Mouse (Mus musculus) lung, embryonic 15.5 days (tissue): Measurements from ENCODE around the gene Slit3. TPM values are rescaled to one million over a fixed set of nuclear protein-coding genes. Genes with fewer than 3 reads are reported as not detected.

Source experiments
- ATAC-seq: fragments of 200-750 bp; cut with Nextera tagmentation; 2 replicates; pipeline ENCODE4 v1.8.0; 2017; ENCODE audit warnings: moderate number of reproducible peaks, borderline replicate concordance; ENCODE audit not compliant: low FRiP score, low TSS enrichment; ENCODE audit errors: extremely low read depth
- H3K27ac ChIP-seq: fragments of 300-500 bp; sonication (generic); 2 replicates; pipeline ENCODE4 v1.5.1; 2015; ENCODE audit warnings: moderate library complexity, mild to moderate bottlenecking, inconsistent platforms
- H3K27me3 ChIP-seq: fragments of 300-500 bp; sonication (generic); 2 replicates; pipeline ENCODE4 v1.6.1; 2015; ENCODE audit warnings: inconsistent platforms
- H3K36me3 ChIP-seq: fragments of 300-500 bp; sonication (generic); 2 replicates; pipeline ENCODE4 v1.6.1; 2015; ENCODE audit warnings: inconsistent platforms
- H3K4me1 ChIP-seq: fragments of 300-500 bp; sonication (generic); 2 replicates; pipeline ENCODE4 v1.6.1; 2015; ENCODE audit warnings: inconsistent platforms
- H3K4me2 ChIP-seq: fragments of 300-500 bp; sonication (generic); 2 replicates; pipeline ENCODE4 v1.6.1; 2015; ENCODE audit warnings: inconsistent platforms, mild to moderate bottlenecking, moderate library complexity
- H3K4me3 ChIP-seq: fragments of 300-500 bp; sonication (generic); 2 replicates; pipeline ENCODE4 v1.5.1; 2015; ENCODE audit warnings: mild to moderate bottlenecking, inconsistent platforms
- H3K9ac ChIP-seq: fragments of 300-500 bp; sonication (generic); 2 replicates; pipeline ENCODE4 v1.6.1; 2015; ENCODE audit warnings: inconsistent platforms
- H3K9me3 ChIP-seq: fragments of 300-500 bp; sonication (generic); 2 replicates; pipeline ENCODE4 v1.6.1; 2016; ENCODE audit warnings: inconsistent platforms
- WGBS: fragments of 180-500 bp; shearing (Covaris S2); methylation state at CpG from one replicate; pipeline ENCODE4 v1.1.7; 2015; 5-methylcytosine and 5-hydroxymethylcytosine counted together
- polyA plus RNA-seq: library from polyadenylated mRNA; unstranded; fragments of >200 nt; fragmentation: Nextera tagmentation; extraction: Ambion mirVana; gene quantifications from 2 replicates; pipeline ENCODE4 v1.2.1, GENCODE M21; 2015

Gene Slit3
- polyA plus RNA-seq, 1 experiment from 2014 or later, result 21.4 TPM

DNA sequence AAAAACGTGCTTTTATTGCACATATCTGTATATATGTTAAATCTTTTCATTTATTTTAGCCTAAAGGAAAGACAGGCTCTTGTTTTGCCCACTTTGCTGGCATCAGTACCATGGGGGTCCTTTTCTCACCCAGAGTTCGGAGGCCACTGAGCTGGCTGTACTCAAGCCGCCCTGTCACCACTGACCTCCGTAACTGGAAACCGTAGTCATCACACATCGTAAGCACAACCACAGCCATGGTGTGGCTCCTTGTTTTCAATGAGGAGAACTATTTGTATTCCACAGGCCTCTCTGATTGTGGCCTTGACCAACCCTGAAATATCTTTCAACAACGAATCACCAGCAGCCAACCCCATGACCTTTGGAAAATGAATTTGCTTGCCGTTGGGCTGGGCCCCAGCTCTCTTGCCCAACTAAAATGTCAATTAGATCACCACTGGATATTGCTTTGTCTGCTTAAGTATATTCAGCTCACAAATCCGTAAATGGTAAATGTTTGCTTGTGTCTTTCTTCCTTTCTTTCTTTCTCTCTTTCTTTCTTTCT lies 405.3 kb downstream of the Slit3 start:
- H3K27ac ChIP-seq, result no peak overlapping the region
- WGBS, result 68% methylated on average over 9 of the region's 9 CpGs
- no peaks in the 10 kb centered on the region for H3K36me3 ChIP-seq
- ATAC-seq, result no peak
- H3K27me3 ChIP-seq, result 0 out of 2 replicates have a peak, but pooled peaks cover 4% of the 10 kb centered on the region
- no peak overlapping the region for H3K4me3 ChIP-seq
- no peaks in the 10 kb centered on the region for H3K9me3 ChIP-seq
- H3K9ac ChIP-seq, result no peak overlapping the region
- H3K4me1 ChIP-seq, result no peaks in the 10 kb centered on the region
- no peak overlapping the region for H3K4me2 ChIP-seq

DNA sequence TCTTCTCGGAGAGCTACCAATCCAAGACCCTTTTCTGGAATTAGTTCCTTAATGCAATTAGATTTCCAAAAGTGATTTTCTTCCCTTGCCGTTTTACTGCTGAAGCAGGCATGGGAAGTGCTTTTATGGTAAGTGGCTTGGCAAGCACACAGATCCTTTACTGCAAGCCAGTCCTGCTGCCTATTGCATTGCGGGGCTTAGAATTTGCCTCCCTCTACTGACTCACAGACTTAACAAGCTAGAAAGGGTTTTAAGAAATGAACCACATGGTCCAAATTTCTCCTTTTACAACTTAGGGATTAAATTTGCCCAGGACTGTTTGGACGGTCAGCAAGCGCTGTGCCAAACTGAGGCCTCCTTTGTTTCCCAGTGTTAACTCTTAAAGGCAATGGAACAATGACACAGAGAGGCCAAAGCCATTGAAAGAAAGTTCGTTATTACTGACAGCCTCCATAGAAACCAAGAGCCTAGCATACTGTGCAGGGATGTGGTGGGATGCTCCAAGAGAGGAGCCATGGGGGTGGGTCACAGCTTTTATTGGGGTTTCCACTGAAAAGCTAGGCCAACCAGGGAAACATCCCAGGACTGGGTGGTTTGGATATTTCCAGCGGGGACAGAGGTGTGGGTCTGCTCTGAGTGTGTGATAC lies 406.9 kb downstream of the Slit3 start:
- Histone ChIP-seq H3K4me3 (no peak overlapping the region), H3K36me3 (no peaks in the 10 kb centered on the region), H3K9me3 (no peaks in the 10 kb centered on the region), H3K27me3 (0 out of 2 replicates have a peak, but pooled peaks cover 4% of the 10 kb centered on the region), H3K4me1 (no peaks in the 10 kb centered on the region), H3K27ac (no peak overlapping the region), H3K4me2 (no peak overlapping the region), H3K9ac (no peak overlapping the region)
- WGBS, result 67% methylated on average over 7 of the region's 7 CpGs
- no peak for ATAC-seq

DNA sequence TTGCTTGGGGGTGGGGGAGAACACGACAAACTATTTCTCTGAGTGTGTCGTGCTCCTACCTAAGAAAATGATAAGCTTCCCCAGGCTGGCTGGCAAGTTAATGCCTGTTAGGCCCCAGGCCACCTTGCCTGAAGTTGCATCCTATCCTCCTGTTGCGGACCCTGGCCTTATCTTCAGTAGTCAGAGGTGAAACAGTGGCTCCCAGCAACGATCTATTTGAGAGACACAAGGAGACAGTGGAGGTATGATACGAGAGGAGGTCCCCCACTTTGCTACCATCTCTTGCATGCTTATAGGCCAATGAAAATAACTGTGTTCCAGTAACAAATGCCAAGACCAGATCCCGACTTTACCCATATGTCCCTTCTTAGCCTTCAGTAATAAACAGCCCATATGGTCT lies 414.0 kb downstream of the Slit3 start:
- H3K4me3 ChIP-seq, result no peak overlapping the region
- no peak overlapping the region for H3K27ac ChIP-seq
- peaks cover 4% of the 10 kb centered on the region; the same call in 1 of the 2 replicates for H3K27me3 ChIP-seq
- no peaks in the 10 kb centered on the region for H3K36me3 ChIP-seq
- H3K9ac ChIP-seq, result no peak overlapping the region
- no peaks in the 10 kb centered on the region for H3K4me1 ChIP-seq
- no peaks in the 10 kb centered on the region for H3K9me3 ChIP-seq
- 68% methylated on average over 6 of the region's 6 CpGs for WGBS
- H3K4me2 ChIP-seq, result no peak overlapping the region
- no peak for ATAC-seq

DNA sequence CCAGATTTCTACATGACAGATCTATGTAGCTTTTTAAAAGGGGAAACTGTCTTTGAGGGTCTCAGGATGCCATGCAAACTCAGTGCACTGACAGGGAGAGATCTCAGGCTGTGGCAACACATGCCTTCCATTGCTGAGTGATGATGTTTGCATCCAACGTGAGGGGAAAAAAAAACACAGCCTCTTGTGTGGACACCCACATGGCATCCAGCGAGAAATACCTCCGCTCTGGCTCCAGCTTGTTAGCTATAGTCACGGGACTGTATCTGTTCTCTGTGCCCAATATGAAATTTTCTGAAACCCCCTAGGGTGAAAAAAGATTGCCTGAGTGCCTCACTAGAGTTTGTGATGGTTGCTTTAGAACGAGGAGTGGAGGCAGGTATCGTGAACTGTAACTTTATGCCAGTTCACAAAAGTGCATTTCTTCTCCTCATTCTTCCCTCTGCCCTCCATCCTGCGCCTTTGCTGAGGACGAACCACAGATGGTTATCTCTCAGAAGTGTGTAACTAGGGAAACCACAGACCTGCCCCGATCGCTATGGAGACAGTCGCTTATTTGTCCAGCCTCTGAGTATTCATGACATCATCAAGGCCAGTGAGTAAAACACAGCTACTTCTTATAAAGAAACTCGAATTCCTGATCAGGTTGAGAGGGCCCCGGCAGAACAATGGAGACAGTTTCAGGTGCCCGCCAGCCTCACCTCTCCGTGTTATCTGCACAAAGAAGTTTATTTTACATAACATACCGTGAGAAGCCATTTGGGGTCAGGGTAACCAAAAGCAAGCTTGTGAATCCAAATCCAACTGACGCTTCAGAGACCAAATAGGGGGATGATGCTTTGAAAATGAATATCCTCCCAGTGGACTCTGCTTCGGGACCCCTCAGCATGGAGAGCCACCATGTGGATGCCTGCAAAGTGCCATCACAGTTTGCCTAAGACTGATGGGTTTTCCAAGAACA lies 416.4 kb downstream of the Slit3 start:
- no peak overlapping the region for H3K4me2 ChIP-seq
- no peak for ATAC-seq
- H3K36me3 ChIP-seq, result no peaks in the 10 kb centered on the region
- peaks cover 4% of the 10 kb centered on the region; the same call in 1 of the 2 replicates for H3K27me3 ChIP-seq
- no peak overlapping the region for H3K27ac ChIP-seq
- 28% methylated on average over 18 of the region's 18 CpGs for WGBS
- H3K4me3 ChIP-seq, result no peak overlapping the region
- no peaks in the 10 kb centered on the region for H3K9me3 ChIP-seq
- H3K9ac ChIP-seq, result no peak overlapping the region
- H3K4me1 ChIP-seq, result no peaks in the 10 kb centered on the region

DNA sequence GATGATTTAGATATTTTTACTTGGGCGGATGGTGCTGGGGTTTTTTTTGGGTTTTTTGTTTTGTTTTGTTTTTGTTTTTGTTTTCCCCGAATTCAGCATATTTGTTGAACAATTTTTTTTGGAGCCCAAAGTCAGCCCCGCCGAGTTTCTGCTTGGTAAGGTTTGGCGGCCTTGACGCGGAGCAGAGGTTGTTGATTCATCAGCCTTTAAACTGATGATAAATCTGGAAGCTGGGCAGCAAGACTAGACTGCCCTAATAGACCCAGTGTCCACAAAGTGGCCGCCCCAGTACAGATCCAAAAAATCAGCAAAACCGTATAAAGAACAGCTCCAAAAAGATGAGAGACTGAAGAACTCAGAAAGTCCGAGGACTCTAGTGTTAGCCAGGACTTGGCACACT lies 421.7 kb downstream of the Slit3 start:
- H3K9me3 ChIP-seq, result no peaks in the 10 kb centered on the region
- WGBS, result 75% methylated on average over 10 of the region's 10 CpGs

DNA sequence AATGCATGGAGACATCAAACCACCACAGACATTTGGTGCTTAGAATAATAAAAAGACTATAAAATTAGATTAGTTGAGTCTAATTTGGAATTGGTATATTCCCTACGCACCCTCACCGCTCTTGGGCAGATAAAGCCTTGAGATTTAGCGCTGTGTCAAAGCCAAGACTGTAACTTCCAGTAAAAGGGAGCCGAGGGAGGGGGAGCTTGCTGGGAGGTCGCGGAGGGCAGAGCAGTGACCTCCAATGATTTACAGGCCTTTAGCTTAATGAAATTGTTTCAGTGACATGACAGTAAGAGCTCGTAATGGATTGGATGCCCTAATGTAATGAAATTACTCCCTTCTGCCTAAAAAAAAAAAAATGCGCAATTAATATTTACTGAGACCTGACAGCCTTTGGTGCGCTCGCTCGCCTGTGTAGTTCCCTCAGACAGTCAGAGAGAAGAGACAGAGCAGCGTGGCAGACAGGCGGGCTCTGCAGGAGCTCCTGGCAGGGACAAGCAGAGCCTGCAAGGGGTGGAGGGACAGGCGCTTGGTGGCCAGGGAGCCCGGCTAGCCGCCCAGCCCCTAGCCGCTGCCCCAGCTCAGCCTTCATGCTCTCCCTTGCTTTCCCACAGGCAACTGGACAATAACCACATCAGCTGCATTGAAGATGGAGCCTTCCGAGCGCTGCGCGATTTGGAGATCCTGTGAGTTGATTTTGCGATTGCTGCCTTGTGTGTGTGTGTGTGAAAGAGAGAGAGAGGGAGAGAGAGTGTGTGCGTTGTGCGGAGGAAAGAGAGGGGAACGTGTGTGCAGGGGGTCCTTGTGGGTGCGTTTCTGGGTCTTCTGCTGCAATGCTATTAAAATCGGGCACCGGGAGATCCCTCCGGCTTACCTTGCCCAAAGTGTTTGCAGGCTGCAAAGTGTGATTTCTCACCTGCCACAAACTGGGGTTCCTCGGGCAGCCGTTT lies 423.4 kb downstream of the Slit3 start:
- Histone ChIP-seq H3K36me3 (no peaks in the 10 kb centered on the region), H3K4me3 (no peak overlapping the region), H3K9me3 (no peaks in the 10 kb centered on the region), H3K27ac (no peak overlapping the region), H3K9ac (no peak overlapping the region), H3K4me2 (0 out of 2 replicates have a peak overlapping the region, but pooled peaks have one; percentile 11), H3K27me3 (peaks cover 50% of the 10 kb centered on the region), H3K4me1 (no peaks in the 10 kb centered on the region)
- WGBS, result 27% methylated on average over 31 of the region's 31 CpGs
- no peak for ATAC-seq

More for the DNA sequence above, 421.7 kb downstream of the Slit3 start:
- Histone ChIP-seq H3K9ac (no peak overlapping the region), H3K36me3 (no peaks in the 10 kb centered on the region), H3K27ac (no peak overlapping the region), H3K4me2 (no peak overlapping the region), H3K27me3 (peaks cover 46% of the 10 kb centered on the region), H3K4me1 (no peaks in the 10 kb centered on the region), H3K4me3 (no peak overlapping the region)
- ATAC-seq, result no peak

DNA sequence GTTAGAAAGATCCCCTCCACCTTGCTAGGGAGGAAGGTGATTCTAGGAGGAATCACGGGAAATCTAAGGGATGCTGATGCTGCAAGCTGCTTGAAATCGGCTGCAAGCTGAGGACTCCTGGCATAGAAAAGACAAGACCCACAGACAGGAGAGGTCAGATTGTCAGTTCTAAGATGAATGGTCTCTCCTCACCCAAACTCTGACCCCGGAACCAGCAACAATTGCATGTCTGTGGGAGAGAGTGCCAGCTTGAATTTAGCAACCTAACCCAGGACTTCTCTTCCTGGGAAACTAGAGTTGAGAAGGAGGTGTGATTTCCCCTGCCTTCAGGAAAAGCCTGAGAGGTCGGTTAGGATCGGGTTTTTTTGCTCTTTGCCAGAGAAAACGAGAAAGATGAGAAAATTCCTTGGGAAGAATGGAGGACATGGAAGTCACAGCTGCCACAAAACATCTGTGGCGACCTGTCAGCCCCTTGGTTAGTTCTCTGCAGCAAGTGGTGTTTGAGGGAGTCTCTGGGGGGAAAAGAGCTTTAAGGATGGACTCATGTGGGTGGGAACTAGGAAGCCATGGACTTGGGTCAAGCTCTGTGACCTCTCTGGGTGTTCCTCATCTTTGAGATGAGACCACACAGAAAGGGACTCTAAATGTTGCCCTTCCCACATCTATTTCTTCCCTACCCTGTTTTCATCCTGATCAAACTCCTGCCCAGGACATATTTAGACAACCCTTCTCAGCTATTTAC lies 425.2 kb downstream of the Slit3 start:
- H3K27ac ChIP-seq, result no peak overlapping the region
- H3K36me3 ChIP-seq, result no peaks in the 10 kb centered on the region
- no peak overlapping the region for H3K4me3 ChIP-seq
- no peaks in the 10 kb centered on the region for H3K9me3 ChIP-seq
- peaks cover 55% of the 10 kb centered on the region for H3K27me3 ChIP-seq
- no peaks in the 10 kb centered on the region for H3K4me1 ChIP-seq
- WGBS, result 22% methylated on average over 7 of the region's 7 CpGs
- no peak for ATAC-seq
- no peak overlapping the region for H3K4me2 ChIP-seq
- no peak overlapping the region for H3K9ac ChIP-seq

DNA sequence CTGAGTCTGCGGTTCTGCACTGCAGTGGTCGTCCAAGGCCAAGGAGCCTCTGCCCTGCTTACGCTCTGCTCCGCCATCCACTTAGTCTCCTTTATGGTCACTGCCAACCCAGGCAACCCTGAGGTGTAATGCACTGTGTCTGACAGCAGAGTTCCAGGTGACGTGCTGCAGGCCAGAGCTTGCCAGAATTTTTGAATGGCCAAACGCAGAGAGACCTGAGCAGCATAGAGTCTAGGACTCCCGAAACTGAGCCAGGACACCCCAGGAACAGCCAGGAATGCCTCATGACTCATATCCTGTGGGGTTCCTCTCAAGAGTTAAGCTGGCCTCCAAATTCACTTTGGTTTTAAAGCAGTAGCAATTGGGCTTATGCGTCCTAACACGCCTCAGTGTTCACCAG lies 429.0 kb downstream of the Slit3 start:
- 88% methylated on average over 9 of the region's 9 CpGs for WGBS
- Histone ChIP-seq H3K27ac (no peak overlapping the region), H3K27me3 (peaks cover 45% of the 10 kb centered on the region), H3K36me3 (no peaks in the 10 kb centered on the region), H3K4me3 (no peak overlapping the region), H3K9me3 (no peaks in the 10 kb centered on the region), H3K4me2 (no peak overlapping the region), H3K4me1 (no peaks in the 10 kb centered on the region), H3K9ac (no peak overlapping the region)
- ATAC-seq, result no peak

DNA sequence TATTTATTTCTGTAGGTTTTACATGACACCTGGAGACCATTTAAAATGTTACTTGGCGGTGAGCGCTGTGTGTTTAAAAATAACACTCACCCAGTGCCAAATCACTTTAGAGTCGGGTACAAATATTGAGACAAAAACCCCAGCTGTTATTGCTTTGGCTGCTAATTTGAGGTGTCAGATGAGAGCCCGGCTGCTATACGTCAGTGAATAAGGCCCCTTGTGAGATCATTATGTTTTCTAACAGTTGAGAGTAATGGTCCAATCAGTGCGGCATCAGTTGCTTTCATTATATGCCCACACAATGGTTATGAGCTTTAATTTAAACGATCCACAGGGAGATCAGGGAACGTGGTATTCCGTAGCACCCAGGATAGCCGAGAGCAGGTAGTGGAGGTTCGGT lies 435.2 kb downstream of the Slit3 start:
- Histone ChIP-seq H3K4me2 (no peak overlapping the region), H3K36me3 (no peaks in the 10 kb centered on the region), H3K27me3 (peaks cover 61% of the 10 kb centered on the region), H3K27ac (no peak overlapping the region), H3K9me3 (no peaks in the 10 kb centered on the region), H3K9ac (no peak overlapping the region), H3K4me1 (0 out of 2 replicates have a peak, but pooled peaks cover 12% of the 10 kb centered on the region), H3K4me3 (no peak overlapping the region)
- WGBS, result 68% methylated on average over 11 of the region's 11 CpGs
- ATAC-seq, result no peak

DNA sequence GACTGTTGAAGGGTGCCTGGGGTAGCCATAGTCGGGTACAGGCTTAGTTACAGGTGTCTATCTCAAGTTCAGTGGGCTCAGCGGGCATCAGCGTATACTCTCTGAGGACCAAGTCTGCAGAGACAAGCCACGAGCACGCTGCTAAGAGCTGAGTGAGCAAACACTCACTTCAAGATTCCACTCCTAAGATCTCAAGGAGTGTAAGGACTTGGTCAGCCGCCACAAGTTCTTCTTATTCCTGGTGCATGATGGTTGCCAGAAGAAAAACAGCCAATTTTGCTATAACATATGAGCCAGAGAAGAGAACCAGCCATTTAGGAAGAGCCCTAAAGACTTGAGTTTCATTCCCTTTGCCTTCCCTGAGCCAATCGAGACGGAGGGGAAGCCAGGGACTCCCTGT lies 436.5 kb downstream of the Slit3 start:
- no peaks in the 10 kb centered on the region for H3K9me3 ChIP-seq
- no peak overlapping the region for H3K9ac ChIP-seq
- WGBS, result 65% methylated on average over 8 of the region's 8 CpGs
- H3K4me2 ChIP-seq, result no peak overlapping the region
- no peak overlapping the region for H3K27ac ChIP-seq
- 0 out of 2 replicates have a peak, but pooled peaks cover 12% of the 10 kb centered on the region for H3K4me1 ChIP-seq
- no peak for ATAC-seq
- no peaks in the 10 kb centered on the region for H3K36me3 ChIP-seq
- H3K27me3 ChIP-seq, result peaks cover 62% of the 10 kb centered on the region
- no peak overlapping the region for H3K4me3 ChIP-seq
